Mouse (Mus musculus): ENCODE measurements at regions not wholly inside any gene's neighbourhood (a gene's known extent, or its start where the extent isn't known, plus 50 kb on each side); places are given as distances from the start of the nearest gene placed in this dataset.

DNA sequence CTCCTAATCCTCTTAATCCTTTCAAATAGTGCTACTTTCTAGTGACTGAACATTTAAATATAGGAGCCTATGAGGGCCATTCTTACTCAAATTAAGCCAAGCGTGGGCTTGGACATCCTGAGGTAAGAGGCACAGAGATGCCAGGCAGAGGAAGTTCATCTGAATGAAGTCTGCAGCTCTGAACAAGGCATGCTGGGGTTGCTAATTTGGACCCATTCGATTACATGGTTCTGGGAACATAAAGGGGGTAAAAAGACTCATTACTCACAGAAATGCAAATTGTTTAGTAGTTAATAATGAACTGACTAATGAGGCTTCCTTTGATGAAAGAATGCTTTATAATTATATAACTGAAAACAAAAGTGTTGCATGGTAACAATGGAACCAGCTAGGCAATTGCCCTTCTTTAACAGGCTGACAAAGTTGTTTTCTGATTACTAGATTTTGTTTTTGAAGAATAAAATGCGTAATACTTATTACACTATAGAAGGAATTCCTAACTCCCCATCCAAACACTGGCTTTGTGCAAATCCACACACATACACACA, 127.1 kb upstream of the Prkcq start:
- TF ChIP-seq CTCF (IDR thresholded peaks at IDR 0.05; ENCODE audit: extremely low read depth, insufficient read depth, low read length) (no peak), POLR2A (IDR thresholded peaks at IDR 0.05; ENCODE audit: extremely low read depth, insufficient read depth, low read length) (no peak)

Data from cortical plate, adult 2 months (tissue).